Mouse (Mus musculus) liver, adult 2 months (tissue): ENCODE measurements around the gene Lyl1.

Experiments used
- CTCF ChIP-seq: fragments of 200-500 bp; IDR thresholded peaks from 2 replicates; pipeline ENCODE4 v1.5.1; 2011; ENCODE audit warnings: low read depth, low read length, control low read depth
- POLR2A ChIP-seq: fragments of 200-500 bp; IDR thresholded peaks from 2 replicates; pipeline ENCODE4 v1.6.1; 2011; ENCODE audit warnings: low read length, control low read depth; ENCODE audit not compliant: insufficient read depth; ENCODE audit errors: extremely low read depth

- TF ChIP-seq POLR2A (no peak), CTCF (no peak)
Observed at GRCm38 (mm10) chr8:84708071-84708541, 6.8 kb downstream of the Lyl1 start.
